Mouse (Mus musculus): Measurements from ENCODE around the gene Dlgap3.

GRCm38 (mm10) chr4:127167096-127167495, 1.9 kb upstream of the Dlgap3 start:
- TF ChIP-seq HCFC1 (IDR thresholded peaks at IDR 0.05; ENCODE audit: borderline replicate concordance, insufficient read depth, low read length): no peak
- no peak for TF ChIP-seq MAFK (IDR thresholded peaks at IDR 0.05; ENCODE audit: insufficient read depth, low read depth, low read length)

Measured in ES-E14 (cell line).